Mouse (Mus musculus) lung, embryonic 15.5 days (tissue): Measurements from ENCODE around the gene Cdk2ap2. TPM values are rescaled to one million over a fixed set of nuclear protein-coding genes. Genes with fewer than 3 reads are reported as not detected.
"Not testable (repeated sequence)": the region's sequence is repeated elsewhere in the genome, so short reads cannot be mapped to it uniquely, and the experiment has no call there.

Source experiments
- ATAC-seq: fragments of 200-750 bp; cut with Nextera tagmentation; 2 replicates; pipeline ENCODE4 v1.8.0; 2017; ENCODE audit warnings: moderate number of reproducible peaks, borderline replicate concordance; ENCODE audit not compliant: low FRiP score, low TSS enrichment; ENCODE audit errors: extremely low read depth
- H3K27ac ChIP-seq: fragments of 300-500 bp; sonication (generic); 2 replicates; pipeline ENCODE4 v1.5.1; 2015; ENCODE audit warnings: moderate library complexity, mild to moderate bottlenecking, inconsistent platforms
- H3K27me3 ChIP-seq: fragments of 300-500 bp; sonication (generic); 2 replicates; pipeline ENCODE4 v1.6.1; 2015; ENCODE audit warnings: inconsistent platforms
- H3K36me3 ChIP-seq: fragments of 300-500 bp; sonication (generic); 2 replicates; pipeline ENCODE4 v1.6.1; 2015; ENCODE audit warnings: inconsistent platforms
- H3K4me1 ChIP-seq: fragments of 300-500 bp; sonication (generic); 2 replicates; pipeline ENCODE4 v1.6.1; 2015; ENCODE audit warnings: inconsistent platforms
- H3K4me2 ChIP-seq: fragments of 300-500 bp; sonication (generic); 2 replicates; pipeline ENCODE4 v1.6.1; 2015; ENCODE audit warnings: inconsistent platforms, mild to moderate bottlenecking, moderate library complexity
- H3K4me3 ChIP-seq: fragments of 300-500 bp; sonication (generic); 2 replicates; pipeline ENCODE4 v1.5.1; 2015; ENCODE audit warnings: mild to moderate bottlenecking, inconsistent platforms
- H3K9ac ChIP-seq: fragments of 300-500 bp; sonication (generic); 2 replicates; pipeline ENCODE4 v1.6.1; 2015; ENCODE audit warnings: inconsistent platforms
- H3K9me3 ChIP-seq: fragments of 300-500 bp; sonication (generic); 2 replicates; pipeline ENCODE4 v1.6.1; 2016; ENCODE audit warnings: inconsistent platforms
- WGBS: fragments of 180-500 bp; shearing (Covaris S2); methylation state at CpG from one replicate; pipeline ENCODE4 v1.1.7; 2015; 5-methylcytosine and 5-hydroxymethylcytosine counted together
- polyA plus RNA-seq: library from polyadenylated mRNA; unstranded; fragments of >200 nt; fragmentation: Nextera tagmentation; extraction: Ambion mirVana; gene quantifications from 2 replicates; pipeline ENCODE4 v1.2.1, GENCODE M21; 2015

Cdk2ap2 gene
- polyA plus RNA-seq, 1 experiment from 2014 or later, result 103 TPM

- 65% methylated on average over 6 of the region's 6 CpGs for WGBS
- H3K27me3 ChIP-seq, H3K9ac ChIP-seq, H3K4me3 ChIP-seq, H3K4me2 ChIP-seq, H3K27ac ChIP-seq, ATAC-seq, H3K4me1 ChIP-seq, H3K9me3 ChIP-seq: not testable (repeated sequence)
- peaks cover 21% of the 10 kb centered on the region for H3K36me3 ChIP-seq
Measured at GRCm38 (mm10) chr19:4135229-4135962, 38.4 kb downstream of the Cdk2ap2 start.

- not testable (repeated sequence) for H3K4me3 ChIP-seq, H3K9me3 ChIP-seq, H3K4me1 ChIP-seq, H3K27me3 ChIP-seq, H3K27ac ChIP-seq, H3K4me2 ChIP-seq, H3K9ac ChIP-seq, ATAC-seq
- peaks cover 21% of the 10 kb centered on the region for H3K36me3 ChIP-seq
- 13% methylated on average over 8 of the region's 8 CpGs for WGBS
Measured at GRCm38 (mm10) chr19:4135963-4136345, 39.0 kb downstream of the Cdk2ap2 start.

- H3K4me1 ChIP-seq, result no peaks in the 10 kb centered on the region
- H3K9ac ChIP-seq, result no peak overlapping the region
- ATAC-seq, result no peak
- H3K36me3 ChIP-seq, result peaks cover 17% of the 10 kb centered on the region
- H3K9me3 ChIP-seq, result no peaks in the 10 kb centered on the region
- no peak overlapping the region for H3K4me3 ChIP-seq
- 72% methylated on average over 5 of the region's 5 CpGs for WGBS
- H3K4me2 ChIP-seq, result no peak overlapping the region
- H3K27me3 ChIP-seq, result no peaks in the 10 kb centered on the region
- no peak overlapping the region for H3K27ac ChIP-seq
Measured at GRCm38 (mm10) chr19:4136463-4136862, 39.5 kb downstream of the Cdk2ap2 start.

DNA sequence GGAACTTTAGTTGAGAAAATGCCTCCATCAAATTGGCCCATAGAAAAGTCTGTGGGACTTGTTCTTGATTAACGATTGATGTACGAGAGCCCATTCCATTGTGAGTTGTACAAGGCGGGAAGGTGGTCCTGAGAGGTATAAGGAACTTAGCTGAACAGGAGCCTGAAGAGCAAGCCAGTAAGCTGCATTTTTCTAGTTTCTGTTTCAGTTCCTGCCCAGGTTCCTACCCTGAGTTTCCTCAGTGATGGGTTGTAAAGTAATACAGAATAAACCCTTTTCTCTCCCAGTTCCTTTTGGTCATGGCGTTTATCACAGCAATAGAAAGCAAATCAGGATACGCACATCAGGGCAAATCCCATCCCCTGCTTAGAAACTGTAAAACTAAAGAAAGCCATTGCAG lies 40.9 kb downstream of the Cdk2ap2 start:
- ATAC-seq, result no peak
- Histone ChIP-seq H3K4me3 (no peak overlapping the region), H3K4me2 (no peak overlapping the region), H3K27ac (no peak overlapping the region), H3K9me3 (no peaks in the 10 kb centered on the region), H3K27me3 (no peaks in the 10 kb centered on the region), H3K9ac (no peak overlapping the region), H3K4me1 (no peaks in the 10 kb centered on the region), H3K36me3 (peaks cover 2% of the 10 kb centered on the region; the same call in 1 of the 2 replicates)
- 83% methylated on average over 5 of the region's 5 CpGs for WGBS

GRCm38 (mm10) chr19:4139446-4139845 lies 42.5 kb downstream of the Cdk2ap2 start, which contains the start of gene Gpr152:
Gene Gpr152 (plus strand): TSS chr19:4139787.
- no peak within 1 kb of the TSS for H3K9ac ChIP-seq
- no peaks in the 10 kb centered on the region for H3K9me3 ChIP-seq
- no peak within 1 kb of the TSS for H3K4me2 ChIP-seq
- H3K4me3 ChIP-seq, result no peak within 1 kb of the TSS
- no peak within 1 kb of the TSS for H3K27ac ChIP-seq
- whole genome bisulfite sequencing, result 75% methylated on average over 2 of the region's 2 CpGs
- H3K4me1 ChIP-seq, result no peaks in the 10 kb centered on the region
- no peaks in the 10 kb centered on the region for H3K27me3 ChIP-seq
- ATAC-seq, result no peak
- no peaks in the 10 kb centered on the region for H3K36me3 ChIP-seq

- Histone ChIP-seq H3K36me3 (no peaks in the 10 kb centered on the region), H3K4me2 (no peak overlapping the region), H3K4me3 (no peak overlapping the region), H3K27ac (no peak overlapping the region), H3K27me3 (no peaks in the 10 kb centered on the region), H3K9me3 (no peaks in the 10 kb centered on the region), H3K9ac (no peak overlapping the region), H3K4me1 (no peaks in the 10 kb centered on the region)
- WGBS, result 64% methylated on average over 6 of the region's 6 CpGs
- ATAC-seq, result no peak
Measured at GRCm38 (mm10) chr19:4140147-4140546, 43.2 kb downstream of the Cdk2ap2 start.

- no peak overlapping the region for H3K4me3 ChIP-seq
- H3K9ac ChIP-seq, result no peak overlapping the region
- no peaks in the 10 kb centered on the region for H3K36me3 ChIP-seq
- no peaks in the 10 kb centered on the region for H3K27me3 ChIP-seq
- no peaks in the 10 kb centered on the region for H3K9me3 ChIP-seq
- ATAC-seq, result no peak
- 88% methylated on average over 18 of the region's 18 CpGs for WGBS
- H3K4me1 ChIP-seq, result peaks cover under 1% of the 10 kb centered on the region; the same call in 1 of the 2 replicates
- H3K27ac ChIP-seq, result no peak overlapping the region
- H3K4me2 ChIP-seq, result no peak overlapping the region
Measured at GRCm38 (mm10) chr19:4142416-4143173, 45.6 kb downstream of the Cdk2ap2 start.

DNA sequence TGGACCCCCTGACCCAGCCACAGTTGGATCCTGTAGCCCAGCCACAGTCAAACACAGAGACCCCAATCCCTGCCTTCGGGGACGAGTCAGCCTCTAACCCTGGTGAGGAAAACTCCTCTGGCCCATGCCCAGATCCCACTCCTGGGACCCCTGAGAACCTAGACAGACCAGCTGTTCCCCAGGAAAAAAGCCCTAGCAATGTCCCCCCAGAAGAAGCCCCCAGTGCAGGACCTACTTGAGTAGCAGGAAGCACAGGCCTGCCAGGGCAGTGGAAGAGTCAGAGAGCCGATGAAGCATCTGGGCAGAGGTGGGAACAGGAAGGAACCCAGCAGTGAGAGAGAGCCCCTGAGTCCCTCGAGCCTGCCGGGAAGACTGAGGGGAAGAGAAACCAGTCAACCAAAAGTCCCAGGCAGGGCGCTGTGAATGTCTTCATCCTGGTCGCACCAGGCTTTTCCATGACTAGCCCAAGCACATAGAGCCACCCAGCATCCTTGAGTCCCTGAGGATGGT lies 46.8 kb downstream of the Cdk2ap2 start, which contains the start of gene Cabp4:
Gene Cabp4, minus strand, starts transcription at position 275 of the 510 bp plus-strand sequence.
- no peak for ATAC-seq
- H3K9me3 ChIP-seq, result no peaks in the 10 kb centered on the region
- H3K27ac ChIP-seq, result no peak within 1 kb of the TSS
- H3K27me3 ChIP-seq, result no peaks in the 10 kb centered on the region
- no peak within 1 kb of the TSS for H3K4me2 ChIP-seq
- no peak within 1 kb of the TSS for H3K4me3 ChIP-seq
- no peak within 1 kb of the TSS for H3K9ac ChIP-seq
- WGBS, result 67% methylated on average over 7 of the region's 7 CpGs
- no peaks in the 10 kb centered on the region for H3K36me3 ChIP-seq
- H3K4me1 ChIP-seq, result peaks cover 6% of the 10 kb centered on the region

GRCm38 (mm10) chr19:4144550-4145498 lies 47.8 kb downstream of the Cdk2ap2 start:
- H3K4me2 ChIP-seq, result no peak overlapping the region
- H3K4me3 ChIP-seq, result no peak overlapping the region
- no peak overlapping the region for H3K9ac ChIP-seq
- WGBS, result 69% methylated on average over 16 of the region's 16 CpGs
- ATAC-seq, result no peak
- H3K9me3 ChIP-seq, result no peaks in the 10 kb centered on the region
- H3K27ac ChIP-seq, result no peak overlapping the region
- H3K27me3 ChIP-seq, result no peaks in the 10 kb centered on the region
- no peaks in the 10 kb centered on the region for H3K36me3 ChIP-seq
- peaks cover 16% of the 10 kb centered on the region for H3K4me1 ChIP-seq

DNA sequence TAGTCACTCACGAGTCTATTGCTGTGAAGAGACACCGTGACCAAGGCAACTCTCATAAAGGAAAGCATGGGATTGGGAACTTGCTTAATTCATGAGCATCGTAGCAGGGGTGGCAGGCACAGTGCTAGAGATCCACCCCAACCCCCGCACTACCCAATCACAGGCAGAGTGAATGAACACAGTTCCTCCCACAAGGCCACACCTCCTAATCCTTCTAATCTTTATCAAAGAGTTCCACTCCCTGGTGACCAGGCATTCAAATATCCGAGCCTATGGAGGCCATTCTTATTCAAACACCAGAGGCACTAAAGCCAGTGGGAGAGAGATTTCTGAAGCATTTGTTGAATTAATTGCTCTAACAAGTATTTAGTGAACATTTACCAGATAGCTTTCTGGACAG lies 49.0 kb downstream of the Cdk2ap2 start:
- ATAC-seq, result no peak
- 87% methylated on average over 5 of the region's 5 CpGs for WGBS

GRCm38 (mm10) chr19:4146366-4147021 lies 49.5 kb downstream of the Cdk2ap2 start:
- Histone ChIP-seq H3K9ac (no peak overlapping the region), H3K9me3 (no peaks in the 10 kb centered on the region), H3K27ac (no peak overlapping the region), H3K4me1 (peaks cover 16% of the 10 kb centered on the region), H3K36me3 (peaks cover 6% of the 10 kb centered on the region; the same call in 1 of the 2 replicates), H3K4me3 (no peak overlapping the region), H3K27me3 (no peaks in the 10 kb centered on the region), H3K4me2 (no peak overlapping the region)
- no peak for ATAC-seq
- 64% methylated on average over 12 of the region's 12 CpGs for WGBS

More for the DNA sequence above, 49.0 kb downstream of the Cdk2ap2 start:
- H3K4me1 ChIP-seq, result peaks cover 16% of the 10 kb centered on the region
- H3K4me2 ChIP-seq, result no peak overlapping the region
- peaks cover 1% of the 10 kb centered on the region; the same call in 1 of the 2 replicates for H3K36me3 ChIP-seq
- H3K27ac ChIP-seq, result no peak overlapping the region
- H3K9ac ChIP-seq, result no peak overlapping the region
- no peaks in the 10 kb centered on the region for H3K9me3 ChIP-seq
- no peak overlapping the region for H3K4me3 ChIP-seq
- H3K27me3 ChIP-seq, result no peaks in the 10 kb centered on the region
